Mouse (Mus musculus): ENCODE data around the gene Mrpl4.
A peak's percentile ranks its signal among the peaks of the same experiment; 100 is the strongest.

The Mrpl4 gene

GRCm38 (mm10) chr9:21016331-21017176 lies 14.0 kb downstream of the Mrpl4 start:
- peak; percentile 73 for DNase-seq (ENCODE audit: low read depth, low spot score)

GRCm38 (mm10) chr9:21017177-21017575 lies 14.6 kb downstream of the Mrpl4 start:
- no peak for DNase-seq (ENCODE audit: low read depth, low spot score)

- DNase-seq (ENCODE audit: low read depth, low spot score) = no peak
These were observed 16.1 kb downstream of the Mrpl4 start for GRCm38 (mm10) chr9:21018600-21018999.

GRCm38 (mm10) chr9:21021363-21021762 lies 18.8 kb downstream of the Mrpl4 start:
- DNase-seq (ENCODE audit: low read depth, low spot score) = no peak

GRCm38 (mm10) chr9:21022288-21022687 lies 19.8 kb downstream of the Mrpl4 start:
- DNase-seq (ENCODE audit: low read depth, low spot score) = peak; percentile 86

GRCm38 (mm10) chr9:21022726-21023125 lies 20.2 kb downstream of the Mrpl4 start:
- DNase-seq (ENCODE audit: low read depth, low spot score) = no peak

- DNase-seq (ENCODE audit: low read depth, low spot score) = no peak
These were observed 22.8 kb downstream of the Mrpl4 start for GRCm38 (mm10) chr9:21025258-21025810.

- DNase-seq (ENCODE audit: low read depth, low spot score) = no peak
These were observed 24.3 kb downstream of the Mrpl4 start for GRCm38 (mm10) chr9:21026849-21027248.

GRCm38 (mm10) chr9:21027774-21028290 lies 25.3 kb downstream of the Mrpl4 start:
- DNase-seq (ENCODE audit: low read depth, low spot score) = peak; percentile 78

- DNase-seq (ENCODE audit: low read depth, low spot score) = no peak
These were observed 26.1 kb downstream of the Mrpl4 start for GRCm38 (mm10) chr9:21028560-21029110.

- DNase-seq (ENCODE audit: low read depth, low spot score) = peak; percentile 95
These were observed 26.9 kb downstream of the Mrpl4 start, which contains the start of gene Icam4 for GRCm38 (mm10) chr9:21029291-21030054. Gene Icam4, plus strand, starts transcription at chr9:21029373.

- DNase-seq (ENCODE audit: low read depth, low spot score) = no peak
These were observed 27.6 kb downstream of the Mrpl4 start for GRCm38 (mm10) chr9:21030055-21030600.

- peak; percentile 96 for DNase-seq (ENCODE audit: low read depth, low spot score)
These were observed 28.3 kb downstream of the Mrpl4 start for GRCm38 (mm10) chr9:21030781-21031250.

- peak; percentile 84 for DNase-seq (ENCODE audit: low read depth, low spot score)
These were observed 28.8 kb downstream of the Mrpl4 start for GRCm38 (mm10) chr9:21031251-21031895.

GRCm38 (mm10) chr9:21031896-21032351 lies 29.4 kb downstream of the Mrpl4 start, which contains the start of gene Icam5:
Gene Icam5, plus strand, starts transcription at chr9:21032073.
- DNase-seq (ENCODE audit: low read depth, low spot score) = no peak

GRCm38 (mm10) chr9:21032491-21032890 lies 30.0 kb downstream of the Mrpl4 start:
- DNase-seq (ENCODE audit: low read depth, low spot score) = no peak

- peak; percentile 95 for DNase-seq (ENCODE audit: low read depth, low spot score)
These were observed 30.6 kb downstream of the Mrpl4 start for GRCm38 (mm10) chr9:21033136-21033535.

GRCm38 (mm10) chr9:21034481-21035085 lies 32.0 kb downstream of the Mrpl4 start:
- peak; percentile 82 for DNase-seq (ENCODE audit: low read depth, low spot score)

GRCm38 (mm10) chr9:21035586-21035985 lies 33.0 kb downstream of the Mrpl4 start:
- no peak for DNase-seq (ENCODE audit: low read depth, low spot score)

GRCm38 (mm10) chr9:21036161-21036560 lies 33.6 kb downstream of the Mrpl4 start:
- no peak for DNase-seq (ENCODE audit: low read depth, low spot score)
